In the genomic region with DNA sequence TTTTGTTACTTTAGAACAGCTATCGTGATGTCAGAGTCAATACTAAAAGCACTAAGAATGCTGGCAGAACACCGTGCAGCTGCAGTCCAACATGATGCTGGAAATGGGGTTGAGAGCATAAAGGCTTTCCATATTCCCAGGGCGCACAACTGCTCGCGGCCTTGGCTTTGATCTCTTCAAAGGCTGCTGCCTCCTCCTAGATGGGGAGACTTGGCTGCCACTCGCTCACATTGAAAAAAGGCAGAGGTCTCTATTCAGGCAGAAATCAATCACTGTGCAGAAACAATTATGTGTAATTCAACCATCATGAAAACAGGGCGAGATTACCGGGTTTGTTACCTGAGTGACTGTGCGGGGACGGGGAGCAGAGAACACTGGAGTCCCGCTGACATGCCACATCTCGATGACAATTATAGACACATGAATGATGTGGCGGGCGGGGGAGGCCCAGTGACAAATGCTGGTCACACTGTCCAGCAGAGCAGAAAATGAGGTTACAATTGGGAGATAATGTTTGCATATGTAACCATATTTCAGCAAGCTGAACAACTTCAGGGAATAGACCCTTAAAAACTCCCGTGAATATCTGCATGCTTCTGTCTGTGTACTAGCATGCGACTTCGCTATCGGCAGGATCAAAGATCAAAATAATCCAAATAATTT, we compare ENCODE assay signal across 7 mouse cellular contexts. TPM values are rescaled to one million over a fixed set of nuclear protein-coding genes. Genes with fewer than 3 reads are reported as not detected.
DNase-seq lines count a peak whose midpoint lies in the region; ATAC-seq and TF ChIP-seq lines count a peak whose summit lies in the region.

No protein-coding gene starts in this region.

- H3K9ac ChIP-seq in forebrain, embryonic 14.5 days (ENCODE audit: low read length) = no peak overlapping the region

- TF ChIP-seq POLR2A in thymus, adult 2 months (IDR thresholded peaks at IDR 0.05; ENCODE audit: control insufficient read depth, extremely low read depth, insufficient read depth, low read length, poor library complexity) = no peak

- no peaks in the 10 kb centered on the region for H3K36me3 ChIP-seq in forebrain, embryonic 14.5 days (ENCODE audit: control insufficient read depth, insufficient read depth, low read length)
- peaks cover 21% of the 10 kb centered on the region for H3K36me3 ChIP-seq in midbrain, embryonic 10.5 days
- H3K36me3 ChIP-seq in thymus, adult 2 months (ENCODE audit: control insufficient read depth, insufficient read depth, low read length) = peaks cover 19% of the 10 kb centered on the region

- no peak overlapping the region; the same call in 1 of the 2 replicates for H3K4me3 ChIP-seq in forebrain, embryonic 14.5 days (ENCODE audit: low read depth, low read length)
- peak overlapping the region; percentile 22 for H3K4me3 ChIP-seq in midbrain, embryonic 10.5 days
- H3K4me3 ChIP-seq in thymus, adult 2 months (ENCODE audit: control insufficient read depth, insufficient read depth, low read length) = no peak overlapping the region

- WGBS in forebrain, embryonic 14.5 days = 7% methylated on average over 18 of the region's 18 CpGs
- WGBS in midbrain, embryonic 10.5 days = 33% methylated on average over 18 of the region's 18 CpGs
- 84% methylated on average over 18 of the region's 18 CpGs for WGBS in thymus, adult 2 months

- ATAC-seq in forebrain, embryonic 14.5 days = peak; percentile 82

- no peaks in the 10 kb centered on the region for H3K9me3 ChIP-seq in forebrain, embryonic 14.5 days (replicated peaks; ENCODE audit: control insufficient read depth, low read length)
- no peaks in the 10 kb centered on the region for H3K9me3 ChIP-seq in midbrain, embryonic 10.5 days (replicated peaks)

- peak overlapping the region; percentile 35; the same call in 1 of the 2 replicates for H3K27ac ChIP-seq in forebrain, embryonic 14.5 days (ENCODE audit: low read depth, low read length)
- H3K27ac ChIP-seq in midbrain, embryonic 10.5 days (replicated peaks) = peak overlapping the region; percentile 67
- H3K27ac ChIP-seq in thymus, adult 2 months (ENCODE audit: control insufficient read depth, insufficient read depth, low read length) = no peak overlapping the region

- H3K4me2 ChIP-seq in forebrain, embryonic 14.5 days (ENCODE audit: low read length) = peak overlapping the region; percentile 43

- no peak for TF ChIP-seq CTCF in thymus, adult 2 months (IDR thresholded peaks at IDR 0.05; ENCODE audit: borderline replicate concordance, control insufficient read depth, extremely low read depth, insufficient read depth, low read length, poor library complexity)

- H3K27me3 ChIP-seq in forebrain, embryonic 14.5 days (replicated peaks; ENCODE audit: control insufficient read depth, insufficient read depth, low read length) = no peaks in the 10 kb centered on the region
- H3K27me3 ChIP-seq in midbrain, embryonic 10.5 days (ENCODE audit: low read depth, poor library complexity, severe bottlenecking) = peaks cover 5% of the 10 kb centered on the region; the same call in 1 of the 2 replicates
- no peaks in the 10 kb centered on the region for H3K27me3 ChIP-seq in thymus, adult 2 months (ENCODE audit: control insufficient read depth, insufficient read depth, low read length)

- peak; percentile 47 for DNase-seq in CD4-positive helper T cell, adult 2 months (ENCODE audit: low read depth, low spot score)
- peak; percentile 52 for DNase-seq in Muller cell, postnatal 12 days (ENCODE audit: inconsistent ontology term)
- peak; percentile 88 for DNase-seq in forebrain, embryonic 14.5 days (ENCODE audit: low spot score)
- DNase-seq in midbrain, embryonic 10.5 days (ENCODE audit: low spot score) = peak; percentile 69
- DNase-seq in layer of hippocampus, adult 18-20 months (ENCODE audit: low spot score in 2 of 2) = no peak
- no peak for DNase-seq in lung, postnatal 36 days
- no peak for DNase-seq in thymus, adult 2 months

- peaks cover 46% of the 10 kb centered on the region for H3K4me1 ChIP-seq in forebrain, embryonic 14.5 days (ENCODE audit: control insufficient read depth, insufficient read depth, low read length)
- H3K4me1 ChIP-seq in midbrain, embryonic 10.5 days = peaks cover 67% of the 10 kb centered on the region
- H3K4me1 ChIP-seq in thymus, adult 2 months (replicated peaks; ENCODE audit: control insufficient read depth, insufficient read depth, low read length) = peaks cover 35% of the 10 kb centered on the region

RNA-seq across cellular contexts. Expression of a gene that starts 27.0 kb away (rescaled TPM):
- polyA plus RNA-seq in forebrain, embryonic 14.5 days (2014; fragmentation: Nextera tagmentation; extraction: Ambion mirVana) = 15.6 and 16.5 TPM in 2 replicates
- 58.4 and 60.6 TPM in 2 replicates for polyA plus RNA-seq in midbrain, embryonic 10.5 days (2016; fragmentation: Nextera tagmentation; extraction: Ambion mirVana)
- 1 to 10 TPM; 4.0 to 4.9 TPM for total RNA-seq in layer of hippocampus, adult 18-20 months (2021)
- 279 and 361 TPM in 2 replicates for polyA plus RNA-seq in thymus, adult 2 months (2012; rRNA removed)

Comparison
In these comparisons a context has a peak if more than half of its experiments do, and no peak if none do; other contexts are left out.
1. DNase-seq: peak in CD4-positive helper T cell, adult 2 months (single experiment), Muller cell, postnatal 12 days (single experiment), forebrain, embryonic 14.5 days (single experiment) and midbrain, embryonic 10.5 days (single experiment); none in layer of hippocampus, adult 18-20 months (0 of 2), lung, postnatal 36 days (single experiment) and thymus, adult 2 months (single experiment).